Mouse (Mus musculus): ENCODE measurements around the gene Mustn1.

DNA sequence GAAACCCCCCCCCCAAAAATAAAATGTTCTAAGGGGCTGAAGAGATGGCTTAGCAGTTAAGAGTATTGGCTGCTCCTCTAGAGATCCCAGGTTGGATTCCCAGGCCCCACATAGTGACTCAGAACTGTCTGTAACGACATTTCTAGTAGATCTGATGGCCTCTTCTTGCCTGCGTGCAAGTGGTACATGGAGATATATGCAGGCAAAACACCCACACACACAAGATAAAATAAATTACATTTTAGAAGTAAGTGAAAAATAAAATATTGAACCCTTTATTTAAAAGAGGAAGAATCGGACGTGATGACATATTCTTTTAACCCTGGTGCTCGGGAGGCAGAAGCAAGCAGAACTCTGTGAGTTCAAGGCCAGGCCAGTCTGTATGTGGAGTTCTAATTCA, 23.6 kb downstream of the Mustn1 start:
- TF ChIP-seq CTCF (IDR thresholded peaks at IDR 0.05; ENCODE audit: low read depth), result no peak
- no peak for TF ChIP-seq EP300 (optimal IDR thresholded peaks at IDR 0.05)
